Mouse (Mus musculus) A20 (cell line): ENCODE measurements at regions not wholly inside any gene's neighbourhood (a gene's known extent, or its start where the extent isn't known, plus 50 kb on each side); places are given as distances from the start of the nearest gene placed in this dataset.

ENCODE experiments used
- DNase-seq: peaks from one replicate; pipeline ENCODE4 v3.0.0-alpha.2; 2011; ENCODE audit warnings: low read depth, low spot score

- DNase-seq, result no peak
Observed at GRCm38 (mm10) chr16:69306415-69306814, 557.1 kb downstream of the Speer2 start.

GRCm38 (mm10) chr16:69302549-69302948, 561.0 kb downstream of the Speer2 start:
- peak; percentile 37 for DNase-seq
